Mouse (Mus musculus) embryonic facial prominence, embryonic 12.5 days (tissue): ENCODE measurements around the gene Ppcs. TPM values are rescaled to one million over a fixed set of nuclear protein-coding genes. Genes with fewer than 3 reads are reported as not detected.

ENCODE experiments used
- ATAC-seq: fragments of 200-750 bp; cut with Nextera tagmentation; 2 replicates; pipeline ENCODE4 v1.8.0; 2017; ENCODE audit not compliant: insufficient number of reproducible peaks, insufficient read depth, low FRiP score, low TSS enrichment
- H3K27ac ChIP-seq: fragments of 300-500 bp; sonication (generic); 2 replicates; pipeline ENCODE4 v1.5.1; 2016; ENCODE audit warnings: mild to moderate bottlenecking
- H3K27me3 ChIP-seq: fragments of 300-500 bp; sonication (generic); 2 replicates; pipeline ENCODE4 v1.6.1; 2016; ENCODE audit warnings: mild to moderate bottlenecking, moderate library complexity
- H3K36me3 ChIP-seq: fragments of 300-500 bp; sonication (generic); 2 replicates; pipeline ENCODE4 v1.6.1; 2016; ENCODE audit warnings: mild to moderate bottlenecking
- H3K4me1 ChIP-seq: fragments of 300-500 bp; sonication (generic); 2 replicates; pipeline ENCODE4 v1.6.1; 2016
- H3K4me2 ChIP-seq: fragments of 300-500 bp; sonication (generic); replicated peaks from 2 replicates; pipeline ENCODE4 v1.6.1; 2016; ENCODE audit warnings: mild to moderate bottlenecking, moderate library complexity
- H3K4me3 ChIP-seq: fragments of 300-500 bp; sonication (generic); 2 replicates; pipeline ENCODE4 v1.5.1; 2016; ENCODE audit warnings: mild to moderate bottlenecking
- H3K9ac ChIP-seq: fragments of 300-500 bp; sonication (generic); 2 replicates; pipeline ENCODE4 v1.6.1; 2016; ENCODE audit warnings: mild to moderate bottlenecking, moderate library complexity
- H3K9me3 ChIP-seq: fragments of 300-500 bp; sonication (generic); 2 replicates; pipeline ENCODE4 v1.6.1; 2016; ENCODE audit warnings: mild to moderate bottlenecking, moderate library complexity
- WGBS: fragments of 180-500 bp; shearing (Covaris S2); methylation state at CpG from one replicate; pipeline ENCODE4 v1.1.7; 2016; 5-methylcytosine and 5-hydroxymethylcytosine counted together
- polyA plus RNA-seq: library from polyadenylated mRNA; unstranded; fragments of >200 nt; fragmentation: Nextera tagmentation; extraction: Ambion mirVana; gene quantifications from 2 replicates; pipeline ENCODE4 v1.2.1, GENCODE M21; 2016

The Ppcs gene
- polyA plus RNA-seq, 1 experiment from 2014 or later = 28.7 TPM

DNA sequence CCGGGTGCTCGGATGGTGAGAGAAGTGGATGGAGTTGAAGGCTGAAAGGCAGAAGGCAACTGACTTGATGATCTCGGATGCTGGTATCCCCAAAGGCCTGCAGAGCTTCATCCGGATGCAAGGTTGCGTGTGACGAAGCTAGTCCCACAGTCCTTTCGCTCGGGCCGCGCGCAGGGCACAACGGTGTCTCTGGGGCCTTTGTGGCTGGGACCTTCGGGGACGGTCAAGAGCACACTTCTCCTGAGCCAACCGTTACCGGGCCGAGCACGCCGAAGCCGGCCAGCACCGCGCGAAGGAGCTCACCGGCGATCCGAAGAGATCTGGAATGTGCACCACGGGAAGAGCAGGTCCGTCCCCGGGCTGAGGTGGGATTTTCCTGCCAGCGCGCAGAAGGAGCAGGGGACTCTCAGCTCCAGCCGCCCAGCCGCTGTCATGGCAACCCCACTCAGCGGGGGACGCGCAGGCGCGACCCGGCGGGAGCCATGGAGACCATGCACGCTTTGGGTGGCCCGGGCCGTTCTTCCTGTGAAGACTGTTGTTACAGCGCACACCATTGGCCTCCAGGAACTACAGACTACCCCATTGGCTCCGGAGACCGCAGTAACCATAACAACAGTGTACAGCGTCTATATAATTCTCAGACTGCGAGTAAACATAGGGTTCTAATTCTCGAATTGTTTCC is 7.0 kb downstream of the Ppcs start, which contains the start of gene Ccdc30:
Ccdc30 (minus strand) TSS at position 450 of the 682 bp plus-strand sequence.
- H3K4me3 ChIP-seq = peak within 1 kb of the TSS; percentile 54
- H3K9ac ChIP-seq = peak within 1 kb of the TSS; percentile 49
- peak within 1 kb of the TSS; percentile 83 for H3K4me2 ChIP-seq
- H3K36me3 ChIP-seq = peaks cover 8% of the 10 kb centered on the region; the same call in 1 of the 2 replicates
- ATAC-seq = peak; percentile 99
- no peaks in the 10 kb centered on the region for H3K27me3 ChIP-seq
- H3K4me1 ChIP-seq = 0 out of 2 replicates have a peak, but pooled peaks cover 7% of the 10 kb centered on the region
- H3K9me3 ChIP-seq = no peaks in the 10 kb centered on the region
- H3K27ac ChIP-seq = no peak within 1 kb of the TSS
- WGBS = under 1% methylated on average over 49 of the region's 49 CpGs

DNA sequence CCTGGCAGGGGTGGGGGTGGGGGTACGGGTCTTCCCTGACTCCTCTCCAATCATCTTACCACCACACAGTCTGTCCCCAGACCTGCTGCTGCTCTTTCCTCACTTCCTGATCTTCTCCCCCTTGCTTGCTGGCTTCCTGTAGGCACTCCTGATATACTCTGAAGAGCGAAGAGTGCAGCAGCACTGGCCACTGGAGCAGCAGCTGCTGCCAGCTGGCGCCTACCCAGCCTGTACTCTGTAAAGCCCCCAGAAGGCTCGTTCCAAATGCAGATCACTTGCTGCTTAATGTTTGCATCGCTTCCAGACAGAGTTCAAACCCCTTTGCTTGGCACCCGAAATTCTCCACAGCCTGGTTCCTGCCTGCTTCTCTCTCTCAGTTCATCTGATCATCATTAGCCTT is 9.4 kb downstream of the Ppcs start:
- 0 out of 2 replicates have a peak, but pooled peaks cover 7% of the 10 kb centered on the region for H3K4me1 ChIP-seq
- 63% methylated on average over 6 of the region's 6 CpGs for WGBS
- ATAC-seq = no peak
- H3K9ac ChIP-seq = no peak overlapping the region
- H3K36me3 ChIP-seq = no peaks in the 10 kb centered on the region
- H3K4me3 ChIP-seq = no peak overlapping the region
- no peak overlapping the region for H3K4me2 ChIP-seq
- no peaks in the 10 kb centered on the region for H3K9me3 ChIP-seq
- H3K27ac ChIP-seq = no peak overlapping the region
- H3K27me3 ChIP-seq = no peaks in the 10 kb centered on the region

DNA sequence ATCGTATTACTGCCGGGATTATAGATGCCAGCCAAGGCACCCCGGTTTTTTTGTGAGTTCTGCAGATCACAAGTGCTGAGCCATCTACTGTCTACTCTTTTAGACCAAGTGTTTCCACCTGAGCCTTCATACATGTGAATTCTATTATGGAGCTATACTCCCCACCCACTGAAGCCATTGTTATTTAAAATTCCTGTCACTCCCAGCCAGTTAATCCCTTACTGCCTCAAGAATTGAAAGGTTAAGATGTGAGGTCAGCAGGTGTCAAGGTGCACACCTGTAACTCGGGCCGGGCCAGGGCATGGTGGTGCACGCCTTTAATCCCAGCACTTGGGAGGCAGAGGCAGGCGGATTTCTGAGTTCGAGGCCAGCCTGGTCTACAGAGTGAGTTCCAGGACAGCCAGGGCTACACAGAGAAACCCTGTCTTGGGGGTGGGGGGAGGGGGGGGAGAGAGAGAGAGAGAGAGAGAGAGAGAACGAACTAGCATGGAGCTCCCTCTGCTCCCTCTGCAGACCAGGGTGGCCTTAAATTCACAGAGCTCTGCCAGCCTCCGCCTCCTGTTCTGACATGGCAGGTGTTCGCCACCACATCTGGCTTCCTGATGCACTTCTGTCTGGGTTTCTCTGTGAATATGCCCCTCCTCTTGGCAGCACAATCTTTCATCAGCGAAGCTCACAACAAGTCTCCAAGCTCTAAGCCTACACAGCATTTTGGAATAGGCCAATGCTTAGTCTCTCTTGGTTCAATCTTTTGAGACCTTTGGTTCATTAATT is 10.2 kb downstream of the Ppcs start:
- 70% methylated on average over 12 of the region's 12 CpGs for WGBS
- Histone ChIP-seq H3K4me3 (no peak overlapping the region), H3K9me3 (no peaks in the 10 kb centered on the region), H3K27me3 (no peaks in the 10 kb centered on the region), H3K27ac (no peak overlapping the region), H3K9ac (no peak overlapping the region), H3K36me3 (no peaks in the 10 kb centered on the region), H3K4me2 (no peak overlapping the region), H3K4me1 (0 out of 2 replicates have a peak, but pooled peaks cover 7% of the 10 kb centered on the region)
- no peak for ATAC-seq

DNA sequence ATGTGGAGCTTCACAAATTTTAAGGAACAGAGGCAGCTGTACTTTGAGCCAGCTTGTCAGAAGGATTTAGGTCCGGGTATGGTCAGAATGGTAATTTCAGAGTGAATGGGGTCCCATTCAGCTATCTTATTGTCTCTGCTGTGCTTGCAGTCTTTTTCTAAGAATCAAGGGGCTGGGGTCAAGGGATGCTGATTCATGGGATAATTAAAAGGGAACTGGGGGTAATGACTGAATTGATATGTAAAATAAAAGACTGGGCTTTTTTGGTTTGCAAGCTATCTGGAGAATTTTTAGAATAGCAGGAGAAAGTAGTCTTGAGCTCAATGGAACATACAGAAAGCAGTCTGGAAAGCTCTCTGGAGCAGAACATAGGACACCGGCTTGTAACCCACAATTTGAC is 18.8 kb downstream of the Ppcs start:
- H3K36me3 ChIP-seq = no peaks in the 10 kb centered on the region
- 80% methylated on average over 2 of the region's 2 CpGs for WGBS

DNA sequence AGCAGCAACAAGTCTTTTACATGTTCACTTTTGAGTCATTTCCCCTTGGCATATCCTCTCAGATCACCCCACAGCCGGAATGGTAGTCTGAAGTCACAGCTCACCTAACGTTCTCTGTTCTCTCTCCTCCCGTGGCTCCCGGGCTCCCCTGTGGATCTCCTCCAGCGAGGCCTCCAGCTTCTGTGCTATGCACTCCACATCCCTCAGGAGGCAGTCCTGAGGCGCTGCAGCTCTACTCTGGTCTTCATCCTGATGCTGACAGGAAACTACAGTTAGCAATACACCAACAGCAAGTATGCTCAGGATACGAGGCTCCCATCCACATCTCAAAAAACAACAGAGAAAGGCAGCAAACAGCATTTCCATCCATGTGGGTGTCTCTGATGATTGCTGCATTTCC is 21.3 kb downstream of the Ppcs start:
- ATAC-seq = no peak

More for the DNA sequence above, 18.8 kb downstream of the Ppcs start:
- Histone ChIP-seq H3K9ac (no peak overlapping the region), H3K27ac (no peak overlapping the region), H3K4me1 (no peaks in the 10 kb centered on the region), H3K9me3 (peaks cover 5% of the 10 kb centered on the region; the same call in 1 of the 2 replicates), H3K4me2 (no peak overlapping the region), H3K27me3 (no peaks in the 10 kb centered on the region), H3K4me3 (no peak overlapping the region)
- ATAC-seq = no peak

DNA sequence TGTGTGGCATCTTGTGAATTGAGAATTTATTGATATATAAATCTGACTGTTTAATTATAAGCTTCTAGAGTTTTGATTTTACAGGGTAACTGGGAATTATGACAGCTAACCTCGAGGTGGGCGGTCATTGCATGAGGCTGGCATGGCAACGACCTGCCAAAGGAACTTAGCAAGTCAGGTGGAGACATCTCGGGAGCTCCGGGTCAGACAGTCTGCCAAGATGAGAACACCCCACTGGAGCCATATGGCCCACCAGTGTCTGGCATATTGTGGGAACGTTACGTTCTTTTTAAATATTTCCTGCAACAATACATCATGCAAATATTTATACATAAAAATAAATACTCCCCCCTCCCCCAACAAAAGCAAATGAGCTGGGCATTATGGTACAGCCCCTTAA is 23.5 kb downstream of the Ppcs start:
- 83% methylated on average over 7 of the region's 7 CpGs for WGBS
- H3K9ac ChIP-seq = no peak overlapping the region

More for the DNA sequence above, 21.3 kb downstream of the Ppcs start:
- Histone ChIP-seq H3K4me1 (no peaks in the 10 kb centered on the region), H3K4me2 (no peak overlapping the region), H3K36me3 (no peaks in the 10 kb centered on the region), H3K27me3 (no peaks in the 10 kb centered on the region), H3K4me3 (no peak overlapping the region), H3K27ac (no peak overlapping the region), H3K9me3 (peaks cover 5% of the 10 kb centered on the region; the same call in 1 of the 2 replicates), H3K9ac (no peak overlapping the region)
- WGBS = 48% methylated on average over 7 of the region's 7 CpGs

DNA sequence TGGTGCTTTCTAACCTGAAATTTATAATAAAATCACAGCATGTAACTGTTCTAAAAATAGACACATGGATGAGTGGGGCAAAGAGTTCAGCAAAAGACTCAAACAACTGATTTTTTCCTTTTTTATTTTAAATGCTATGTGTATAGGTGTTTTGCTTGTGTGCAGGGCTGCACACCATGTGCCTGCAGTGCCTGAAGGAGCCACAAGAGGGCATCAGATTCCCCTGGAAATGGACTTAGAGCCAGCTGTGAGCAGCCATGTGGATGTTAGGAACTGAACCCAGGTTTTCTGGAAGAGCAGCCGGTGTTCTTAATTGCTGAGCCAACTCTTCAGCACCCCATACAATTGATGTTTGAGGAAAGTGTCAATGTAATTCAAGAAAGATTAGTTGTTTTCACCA is 31.9 kb downstream of the Ppcs start:
- Histone ChIP-seq H3K27ac (no peak overlapping the region), H3K27me3 (no peaks in the 10 kb centered on the region), H3K4me3 (no peak overlapping the region), H3K4me1 (no peaks in the 10 kb centered on the region), H3K4me2 (no peak overlapping the region), H3K9me3 (no peaks in the 10 kb centered on the region), H3K9ac (no peak overlapping the region), H3K36me3 (no peaks in the 10 kb centered on the region)
- WGBS = 83% methylated on average over 1 of the region's 1 CpGs
- ATAC-seq = no peak

More for the DNA sequence above, 23.5 kb downstream of the Ppcs start:
- no peak overlapping the region for H3K27ac ChIP-seq
- no peak for ATAC-seq
- H3K9me3 ChIP-seq = peaks cover 5% of the 10 kb centered on the region; the same call in 1 of the 2 replicates
- H3K36me3 ChIP-seq = no peaks in the 10 kb centered on the region
- no peak overlapping the region for H3K4me3 ChIP-seq
- no peak overlapping the region for H3K4me2 ChIP-seq
- no peaks in the 10 kb centered on the region for H3K4me1 ChIP-seq
- no peaks in the 10 kb centered on the region for H3K27me3 ChIP-seq

DNA sequence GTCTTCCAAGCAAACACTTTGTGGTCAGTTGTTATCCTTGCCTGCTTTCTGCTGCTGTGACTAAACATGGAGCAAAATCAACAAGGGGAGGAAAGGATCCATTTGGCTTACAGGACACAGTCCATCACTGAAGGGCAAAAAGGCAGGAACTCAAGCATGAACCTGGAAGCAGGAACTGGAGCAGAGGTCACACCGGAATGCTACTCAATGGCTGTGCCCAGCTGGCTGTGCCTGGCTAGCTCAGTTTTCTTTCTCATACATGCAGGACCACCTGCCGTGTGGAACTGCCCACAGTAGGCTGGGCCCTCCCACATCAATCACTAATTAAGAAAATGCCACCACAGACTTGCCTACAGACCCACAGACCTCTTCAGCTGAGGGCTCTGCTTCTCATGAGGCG is 33.0 kb downstream of the Ppcs start:
- no peaks in the 10 kb centered on the region for H3K36me3 ChIP-seq
- no peaks in the 10 kb centered on the region for H3K4me1 ChIP-seq
- no peak overlapping the region for H3K9ac ChIP-seq
- 54% methylated on average over 3 of the region's 3 CpGs for WGBS
- H3K4me3 ChIP-seq = no peak overlapping the region
- no peaks in the 10 kb centered on the region for H3K27me3 ChIP-seq
- no peak overlapping the region for H3K27ac ChIP-seq
- ATAC-seq = no peak
- H3K9me3 ChIP-seq = no peaks in the 10 kb centered on the region
- H3K4me2 ChIP-seq = no peak overlapping the region

DNA sequence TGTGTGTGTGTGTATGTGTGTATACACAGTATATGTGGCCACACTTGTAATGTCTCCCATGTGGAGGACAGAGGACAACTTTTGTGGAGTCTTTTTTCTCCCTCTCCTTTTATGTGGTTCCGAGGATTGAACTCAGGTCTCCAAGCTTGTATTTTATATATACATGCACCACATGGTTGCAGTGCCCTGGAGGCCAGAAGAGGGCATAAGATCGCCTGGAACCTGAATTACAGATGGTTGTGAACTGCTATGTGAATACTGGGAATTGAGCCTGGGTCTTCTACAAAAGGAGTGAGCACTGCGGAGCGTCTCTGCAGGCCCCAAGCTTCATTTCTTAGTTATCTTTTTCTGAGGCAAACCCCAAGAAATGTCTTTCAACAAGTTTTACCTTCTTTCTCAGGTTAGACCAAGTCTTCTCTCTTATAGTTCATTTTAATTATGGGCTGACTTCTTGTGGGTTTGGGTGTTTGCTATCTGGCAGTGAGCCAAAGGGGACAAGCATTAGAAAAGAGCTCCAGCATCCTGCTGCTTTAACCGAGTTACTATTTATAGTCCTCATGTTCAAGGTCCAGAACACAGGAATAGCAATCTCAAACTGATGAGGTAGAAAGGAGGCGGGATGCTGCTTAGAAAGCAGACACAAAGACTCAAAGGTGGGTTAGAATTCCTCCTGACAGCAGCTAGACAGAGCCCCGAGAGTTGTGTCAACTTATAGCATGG is 40.6 kb downstream of the Ppcs start:
- 80% methylated on average over 7 of the region's 7 CpGs for WGBS

DNA sequence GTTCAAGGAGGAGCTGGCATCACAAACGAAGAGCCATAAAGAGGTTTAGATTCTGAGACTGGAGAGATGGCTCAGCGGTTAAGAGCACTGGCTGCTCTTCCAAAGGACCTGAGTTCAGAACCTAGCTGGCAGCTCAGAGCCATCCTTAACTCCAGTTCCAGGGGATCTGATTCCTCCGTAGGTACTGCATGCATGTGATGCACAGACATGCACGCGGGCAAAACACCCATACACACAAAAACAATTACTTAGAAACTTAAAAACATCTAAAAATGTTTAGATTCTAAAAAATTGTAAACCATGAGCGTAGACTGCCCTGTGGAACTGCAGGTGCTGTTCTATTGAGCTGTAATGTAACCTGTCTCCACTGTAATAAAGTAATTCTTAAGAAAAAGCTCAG is 52.8 kb downstream of the Ppcs start:
- no peak for ATAC-seq
- H3K4me2 ChIP-seq = no peak overlapping the region
- H3K27me3 ChIP-seq = no peaks in the 10 kb centered on the region
- no peak overlapping the region for H3K27ac ChIP-seq
- WGBS = 90% methylated on average over 6 of the region's 6 CpGs
- no peaks in the 10 kb centered on the region for H3K4me1 ChIP-seq
- H3K9ac ChIP-seq = no peak overlapping the region
- no peaks in the 10 kb centered on the region for H3K9me3 ChIP-seq
- no peak overlapping the region for H3K4me3 ChIP-seq
- no peaks in the 10 kb centered on the region for H3K36me3 ChIP-seq

More for the DNA sequence above, 40.6 kb downstream of the Ppcs start:
- Histone ChIP-seq H3K4me2 (no peak overlapping the region), H3K4me1 (no peaks in the 10 kb centered on the region), H3K27me3 (no peaks in the 10 kb centered on the region), H3K9ac (no peak overlapping the region), H3K27ac (no peak overlapping the region), H3K4me3 (no peak overlapping the region), H3K9me3 (no peaks in the 10 kb centered on the region), H3K36me3 (no peaks in the 10 kb centered on the region)
- no peak for ATAC-seq
